Mouse (Mus musculus) forebrain, embryonic 16.5 days (tissue): ENCODE measurements around the gene Tbxas1. TPM values are rescaled to one million over a fixed set of nuclear protein-coding genes. Genes with fewer than 3 reads are reported as not detected.

Source experiments
- ATAC-seq: fragments of 200-750 bp; cut with Nextera tagmentation; 2 replicates; pipeline ENCODE4 v1.8.0; 2017; ENCODE audit warnings: mild to moderate bottlenecking, moderate library complexity
- H3K27ac ChIP-seq: fragments of 300-500 bp; sonication (generic); 2 replicates; pipeline ENCODE4 v1.5.1; 2014; ENCODE audit warnings: low read length, control low read depth
- H3K27me3 ChIP-seq: fragments of 300-500 bp; sonication (generic); replicated peaks from 2 replicates; pipeline ENCODE4 v1.6.1; 2014; ENCODE audit warnings: low read length; ENCODE audit not compliant: control insufficient read depth, insufficient read depth
- H3K36me3 ChIP-seq: fragments of 300-500 bp; sonication (generic); 2 replicates; pipeline ENCODE4 v1.6.1; 2014; ENCODE audit not compliant: control insufficient read depth, insufficient read depth
- H3K4me1 ChIP-seq: fragments of 300-500 bp; sonication (generic); replicated peaks from 2 replicates; pipeline ENCODE4 v1.6.1; 2014; ENCODE audit warnings: low read length; ENCODE audit not compliant: control insufficient read depth, insufficient read depth
- H3K4me2 ChIP-seq: fragments of 300-500 bp; sonication (generic); 2 replicates; pipeline ENCODE4 v1.6.1; 2014; ENCODE audit warnings: mild to moderate bottlenecking, low read length, control low read depth
- H3K4me3 ChIP-seq: fragments of 300-500 bp; sonication (generic); replicated peaks from 2 replicates; pipeline ENCODE4 v1.5.1; 2014; ENCODE audit warnings: mild to moderate bottlenecking, low read length, control low read depth
- H3K9ac ChIP-seq: fragments of 300-500 bp; sonication (generic); replicated peaks from 2 replicates; pipeline ENCODE4 v1.6.1; 2014; ENCODE audit warnings: low read depth, low read length, control low read depth
- H3K9me3 ChIP-seq: fragments of 300-500 bp; sonication (generic); 2 replicates; pipeline ENCODE4 v1.6.1; 2016; ENCODE audit warnings: low read length; ENCODE audit not compliant: control insufficient read depth
- WGBS: fragments of 180-500 bp; shearing (Covaris S2); extraction: QIAGEN DNeasy Blood & Tissue Kit; methylation state at CpG from one replicate; pipeline ENCODE4 v1.1.7; 2014; 5-methylcytosine and 5-hydroxymethylcytosine counted together
- polyA plus RNA-seq: library from polyadenylated mRNA; unstranded; fragments of >200 nt; fragmentation: Nextera tagmentation; extraction: Ambion mirVana; gene quantifications from 2 replicates; pipeline ENCODE4 v1.2.1, GENCODE M21; 2015

Tbxas1 gene
- polyA plus RNA-seq, 1 experiment from 2014 or later = 1.1 TPM

DNA sequence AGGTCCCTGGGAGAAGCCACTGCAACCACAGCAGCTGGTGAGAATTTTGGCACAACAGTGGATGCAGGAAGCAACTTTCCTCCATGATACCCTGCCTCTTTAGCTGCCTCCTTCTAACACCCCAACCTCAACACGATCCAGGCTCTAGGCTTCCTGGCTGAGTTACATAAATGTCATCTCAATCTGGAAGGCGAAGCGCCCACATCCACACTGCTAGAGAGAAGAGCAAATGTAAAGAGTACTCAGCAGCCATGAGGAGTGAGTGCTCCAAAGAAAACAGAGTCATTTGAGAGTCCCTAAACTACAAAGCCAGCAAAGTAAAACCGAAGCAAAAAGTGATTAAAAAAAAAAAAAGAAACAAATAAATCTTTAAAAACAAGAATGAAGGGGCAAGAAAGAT lies 229.4 kb downstream of the Tbxas1 start:
- Histone ChIP-seq H3K9ac (no peak overlapping the region), H3K9me3 (no peaks in the 10 kb centered on the region), H3K36me3 (no peaks in the 10 kb centered on the region), H3K4me3 (no peak overlapping the region), H3K27me3 (no peaks in the 10 kb centered on the region), H3K4me1 (no peaks in the 10 kb centered on the region), H3K27ac (no peak overlapping the region), H3K4me2 (no peak overlapping the region)
- WGBS = 79% methylated on average over 4 of the region's 4 CpGs
- no peak for ATAC-seq

GRCm38 (mm10) chr6:39106812-39107211 lies 231.6 kb downstream of the Tbxas1 start:
- H3K9ac ChIP-seq = no peak overlapping the region
- H3K4me3 ChIP-seq = no peak overlapping the region
- ATAC-seq = no peak
- no peaks in the 10 kb centered on the region for H3K27me3 ChIP-seq
- WGBS = 52% methylated on average over 2 of the region's 2 CpGs
- no peak overlapping the region for H3K4me2 ChIP-seq
- no peaks in the 10 kb centered on the region for H3K36me3 ChIP-seq
- H3K27ac ChIP-seq = no peak overlapping the region
- no peaks in the 10 kb centered on the region for H3K4me1 ChIP-seq
- H3K9me3 ChIP-seq = no peaks in the 10 kb centered on the region

GRCm38 (mm10) chr6:39112701-39113100 lies 237.5 kb downstream of the Tbxas1 start:
- Histone ChIP-seq H3K4me1 (no peaks in the 10 kb centered on the region; the same call in 1 of the 2 replicates), H3K27ac (no peak overlapping the region), H3K4me2 (no peak overlapping the region), H3K36me3 (no peaks in the 10 kb centered on the region), H3K27me3 (peaks cover 16% of the 10 kb centered on the region), H3K9ac (no peak overlapping the region), H3K9me3 (no peaks in the 10 kb centered on the region), H3K4me3 (no peak overlapping the region)
- 94% methylated on average over 3 of the region's 3 CpGs for WGBS
- ATAC-seq = no peak

DNA sequence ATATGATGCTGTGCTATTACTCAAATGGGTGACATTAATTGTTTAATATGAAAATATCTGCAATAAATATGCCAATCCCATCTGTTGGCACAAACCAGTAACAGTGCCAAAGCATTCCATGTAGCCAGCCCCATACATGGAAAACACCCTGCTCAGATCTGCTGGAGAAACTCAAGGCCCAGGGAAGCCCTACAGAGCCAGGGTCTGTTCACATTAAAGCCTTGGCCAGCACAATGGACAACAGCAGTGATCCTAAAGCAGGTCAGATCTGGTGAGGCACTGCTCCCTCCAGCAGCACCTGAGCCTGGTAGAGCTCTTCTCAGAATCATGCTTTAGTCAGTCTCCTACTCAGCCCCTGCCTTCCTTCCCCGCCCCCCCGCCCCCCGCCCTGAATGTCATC lies 237.9 kb downstream of the Tbxas1 start:
- no peak overlapping the region for H3K4me2 ChIP-seq
- H3K36me3 ChIP-seq = no peaks in the 10 kb centered on the region
- H3K9me3 ChIP-seq = no peaks in the 10 kb centered on the region
- H3K4me1 ChIP-seq = no peaks in the 10 kb centered on the region; the same call in none of the 2 replicates
- no peak for ATAC-seq
- peaks cover 20% of the 10 kb centered on the region for H3K27me3 ChIP-seq
- no peak overlapping the region for H3K4me3 ChIP-seq
- no peak overlapping the region for H3K27ac ChIP-seq
- 94% methylated on average over 3 of the region's 3 CpGs for WGBS
- no peak overlapping the region for H3K9ac ChIP-seq

GRCm38 (mm10) chr6:39115438-39115837 lies 240.2 kb downstream of the Tbxas1 start:
- 89% methylated on average over 1 of the region's 1 CpGs for WGBS
- peaks cover 26% of the 10 kb centered on the region for H3K27me3 ChIP-seq
- no peak overlapping the region for H3K4me3 ChIP-seq

DNA sequence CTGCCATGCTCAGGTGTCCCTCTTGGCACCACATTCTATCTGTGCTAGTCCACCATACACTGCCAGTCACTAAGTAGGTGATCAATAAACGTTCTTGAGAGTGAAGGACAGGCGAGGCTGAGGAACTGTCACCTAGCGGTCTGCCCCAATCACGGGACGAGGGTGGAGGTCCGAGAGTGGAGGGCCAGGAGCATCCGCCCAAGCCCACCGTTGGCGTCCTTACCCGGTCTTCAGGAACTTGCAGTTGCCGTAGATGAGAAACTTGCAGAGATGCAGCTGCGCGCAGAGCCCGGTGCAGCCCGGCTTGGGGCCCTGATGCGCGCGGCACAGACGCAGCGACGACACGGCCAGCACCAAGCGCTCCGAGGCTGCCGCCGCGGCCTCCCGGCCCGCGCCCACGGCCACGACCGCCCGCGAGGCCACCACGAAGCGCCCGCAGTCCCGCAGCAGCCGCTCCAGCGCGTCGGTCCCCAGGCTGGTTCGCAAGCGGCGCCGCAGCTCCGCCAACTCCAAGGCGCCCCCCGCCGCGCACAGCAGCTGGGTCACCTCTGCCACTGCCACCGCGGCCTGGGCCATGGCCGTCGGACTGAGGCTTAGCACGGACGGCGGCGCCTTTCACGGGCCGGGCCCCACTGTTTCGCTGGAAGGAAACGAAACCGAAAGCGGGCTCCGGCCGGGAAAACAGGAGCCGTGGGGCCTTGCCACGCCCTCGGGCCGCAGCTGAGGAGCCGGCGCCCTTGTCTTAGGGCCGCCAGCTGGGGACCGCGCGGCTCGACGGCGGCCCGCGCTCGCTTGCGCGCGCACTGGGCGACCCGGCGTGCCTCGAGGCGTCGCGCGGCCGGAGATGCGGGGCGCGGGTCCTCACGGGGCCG lies 242.6 kb downstream of the Tbxas1 start, which contains the start of gene Parp12:
Gene Parp12 (minus strand): TSS at position 766 of the 872 bp plus-strand sequence.
- H3K4me1 ChIP-seq = peaks cover 4% of the 10 kb centered on the region
- H3K36me3 ChIP-seq = no peaks in the 10 kb centered on the region
- ATAC-seq = peak; percentile 85
- H3K27ac ChIP-seq = no peak within 1 kb of the TSS
- peak within 1 kb of the TSS; percentile 75 for H3K4me2 ChIP-seq
- peak within 1 kb of the TSS; percentile 66 for H3K9ac ChIP-seq
- 2% methylated on average over 95 of the region's 101 CpGs for WGBS
- H3K4me3 ChIP-seq = peak within 1 kb of the TSS; percentile 74
- peaks cover 4% of the 10 kb centered on the region for H3K9me3 ChIP-seq
- peaks cover 26% of the 10 kb centered on the region for H3K27me3 ChIP-seq

More at GRCm38 (mm10) chr6:39115438-39115837, 240.2 kb downstream of the Tbxas1 start:
- Histone ChIP-seq H3K9me3 (peaks cover 4% of the 10 kb centered on the region), H3K27ac (no peak overlapping the region), H3K9ac (no peak overlapping the region), H3K4me2 (no peak overlapping the region), H3K36me3 (no peaks in the 10 kb centered on the region), H3K4me1 (peaks cover 4% of the 10 kb centered on the region)
- no peak for ATAC-seq

DNA sequence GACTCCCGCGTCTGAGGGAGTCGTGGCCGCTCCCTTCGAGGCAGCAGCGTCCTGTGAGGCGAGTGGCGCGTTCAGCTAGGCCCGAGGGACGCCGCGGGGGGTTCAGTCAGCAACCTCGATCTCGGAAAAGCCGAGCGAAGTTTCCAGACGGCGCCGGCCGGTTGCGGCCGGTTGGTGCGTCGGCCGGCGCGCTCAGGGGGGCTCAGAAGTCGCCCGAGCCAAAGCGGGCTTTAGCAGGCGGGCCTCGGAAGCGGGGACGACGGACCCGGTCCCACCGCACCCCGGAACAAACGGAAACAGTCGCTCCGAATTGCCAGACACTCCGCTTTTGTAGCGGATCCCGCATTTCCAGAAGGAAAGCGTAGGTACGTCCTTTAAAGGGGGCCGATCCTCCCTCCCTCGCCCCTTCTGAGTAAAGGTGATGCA lies 243.3 kb downstream of the Tbxas1 start:
- Histone ChIP-seq H3K27me3 (peaks cover 26% of the 10 kb centered on the region), H3K9me3 (peaks cover 4% of the 10 kb centered on the region), H3K4me2 (peak overlapping the region; percentile 75), H3K36me3 (no peaks in the 10 kb centered on the region), H3K4me1 (peaks cover 4% of the 10 kb centered on the region), H3K27ac (no peak overlapping the region), H3K9ac (peak overlapping the region; percentile 66), H3K4me3 (peak overlapping the region; percentile 74)
- WGBS = 11% methylated on average over 49 of the region's 49 CpGs
- ATAC-seq = 0 out of 2 replicates have a peak, but pooled peaks have one; percentile 14

GRCm38 (mm10) chr6:39120685-39121084 lies 245.5 kb downstream of the Tbxas1 start:
- no peak overlapping the region for H3K27ac ChIP-seq
- ATAC-seq = no peak
- H3K4me3 ChIP-seq = no peak overlapping the region
- peaks cover 4% of the 10 kb centered on the region for H3K9me3 ChIP-seq
- peaks cover 23% of the 10 kb centered on the region for H3K27me3 ChIP-seq
- H3K4me2 ChIP-seq = no peak overlapping the region
- H3K4me1 ChIP-seq = peaks cover 4% of the 10 kb centered on the region
- H3K36me3 ChIP-seq = no peaks in the 10 kb centered on the region
- 66% methylated on average over 3 of the region's 3 CpGs for WGBS
- H3K9ac ChIP-seq = no peak overlapping the region

GRCm38 (mm10) chr6:39124719-39125118 lies 249.5 kb downstream of the Tbxas1 start:
- Histone ChIP-seq H3K9me3 (0 out of 2 replicates have a peak, but pooled peaks cover 3% of the 10 kb centered on the region), H3K36me3 (no peaks in the 10 kb centered on the region), H3K4me3 (no peak overlapping the region), H3K9ac (no peak overlapping the region), H3K4me2 (no peak overlapping the region), H3K4me1 (no peaks in the 10 kb centered on the region), H3K27me3 (no peaks in the 10 kb centered on the region), H3K27ac (no peak overlapping the region)
- ATAC-seq = no peak
